Mouse (Mus musculus): ENCODE measurements around the gene Bcl2l13.
"Not testable (repeated sequence)": the region's sequence is repeated elsewhere in the genome, so short reads cannot be mapped to it uniquely, and the experiment has no call there.

Gene Bcl2l13

GRCm38 (mm10) chr6:120901776-120902645 lies 66.0 kb downstream of the Bcl2l13 start:
- DNase-seq (ENCODE audit: low spot score in 2 of 2): no peak

- DNase-seq (ENCODE audit: low spot score in 2 of 2): no peak
Observed at GRCm38 (mm10) chr6:120903450-120903912, 67.5 kb downstream of the Bcl2l13 start.

GRCm38 (mm10) chr6:120903961-120904360 lies 67.9 kb downstream of the Bcl2l13 start:
- DNase-seq (ENCODE audit: low spot score in 2 of 2): no peak

- DNase-seq (ENCODE audit: low spot score in 2 of 2): no peak
Observed at GRCm38 (mm10) chr6:120905111-120905510, 69.1 kb downstream of the Bcl2l13 start.

GRCm38 (mm10) chr6:120906521-120906920 lies 70.5 kb downstream of the Bcl2l13 start:
- DNase-seq (ENCODE audit: low spot score in 2 of 2): no peak

GRCm38 (mm10) chr6:120907876-120908597 lies 72.0 kb downstream of the Bcl2l13 start:
- not testable (repeated sequence) for DNase-seq (ENCODE audit: low spot score in 2 of 2)

- no peak for DNase-seq (ENCODE audit: low spot score in 2 of 2)
Observed at GRCm38 (mm10) chr6:120909501-120909900, 73.5 kb downstream of the Bcl2l13 start.

GRCm38 (mm10) chr6:120911213-120912007 lies 75.4 kb downstream of the Bcl2l13 start:
- no peak for DNase-seq (ENCODE audit: low spot score in 2 of 2)

GRCm38 (mm10) chr6:120912931-120913330 lies 76.9 kb downstream of the Bcl2l13 start:
- no peak for DNase-seq (ENCODE audit: low spot score in 2 of 2)

GRCm38 (mm10) chr6:120913783-120914182 lies 77.8 kb downstream of the Bcl2l13 start:
- no peak for DNase-seq (ENCODE audit: low spot score in 2 of 2)

GRCm38 (mm10) chr6:120914533-120914910 lies 78.5 kb downstream of the Bcl2l13 start:
- DNase-seq (ENCODE audit: low spot score in 2 of 2): no peak

- DNase-seq (ENCODE audit: low spot score in 2 of 2): peak in 1 of 2 experiments; percentile 26
Observed at GRCm38 (mm10) chr6:120914911-120915648, 79.1 kb downstream of the Bcl2l13 start.

GRCm38 (mm10) chr6:120915649-120915975 lies 79.6 kb downstream of the Bcl2l13 start:
- no peak for DNase-seq (ENCODE audit: low spot score in 2 of 2)

- peak; percentile 39 to 82 for DNase-seq (ENCODE audit: low spot score in 2 of 2)
Observed at GRCm38 (mm10) chr6:120916074-120916971, 80.3 kb downstream of the Bcl2l13 start, which contains the start of gene Bid. TSS of gene Bid (minus strand) at chr6:120916853.

- not testable (repeated sequence) for DNase-seq (ENCODE audit: low spot score in 2 of 2)
Observed at GRCm38 (mm10) chr6:120916972-120917881, 81.2 kb downstream of the Bcl2l13 start.

- DNase-seq (ENCODE audit: low spot score in 2 of 2): no peak
Observed at GRCm38 (mm10) chr6:120917975-120918374, 82.0 kb downstream of the Bcl2l13 start.

GRCm38 (mm10) chr6:120924791-120925321 lies 88.8 kb downstream of the Bcl2l13 start:
- not testable (repeated sequence) for DNase-seq (ENCODE audit: low spot score in 2 of 2)

GRCm38 (mm10) chr6:120926880-120927279 lies 90.9 kb downstream of the Bcl2l13 start:
- no peak for DNase-seq (ENCODE audit: low spot score in 2 of 2)

- no peak for DNase-seq (ENCODE audit: low spot score in 2 of 2)
Observed at GRCm38 (mm10) chr6:120927765-120928164, 91.8 kb downstream of the Bcl2l13 start.
